In genomic region chr6:4488349-4488748, GRCm38 (mm10) we compare ENCODE assay signal across 9 mouse cellular contexts. TPM values are rescaled to one million over a fixed set of nuclear protein-coding genes. Genes with fewer than 3 reads are reported as not detected.
DNase-seq lines count a peak whose midpoint lies in the region; ATAC-seq lines count a peak whose summit lies in the region.
"Had no signal": no experiment of that assay in that cellular context is flagged by ENCODE, and none has a peak within 500 bp of the region (broad histone marks: within the 10 kb centered on the region; RNA-seq: fewer than 3 reads in every experiment).

No protein-coding gene starts in this region.

- 6% methylated on average over 1 of the region's 1 CpGs for WGBS in hindbrain, embryonic 10.5 days
- 13% methylated on average over 1 of the region's 1 CpGs for WGBS in hindbrain, embryonic 14.5 days

- peaks cover 32% of the 10 kb centered on the region for H3K4me1 ChIP-seq in hindbrain, embryonic 10.5 days (replicated peaks)
- 0 out of 2 replicates have a peak, but pooled peaks cover 10% of the 10 kb centered on the region for H3K4me1 ChIP-seq in hindbrain, embryonic 14.5 days (replicated peaks; ENCODE audit: control insufficient read depth, insufficient read depth, low read length)

- no peaks in the 10 kb centered on the region for H3K27me3 ChIP-seq in hindbrain, embryonic 10.5 days (ENCODE audit: insufficient read depth, poor library complexity, severe bottlenecking)
- no peaks in the 10 kb centered on the region for H3K27me3 ChIP-seq in hindbrain, embryonic 14.5 days (ENCODE audit: control insufficient read depth, insufficient read depth, low read length)

- H3K27ac ChIP-seq in hindbrain, embryonic 10.5 days, result peak overlapping the region; percentile 77
- H3K27ac ChIP-seq in hindbrain, embryonic 14.5 days, result no peak overlapping the region

- no peak overlapping the region for H3K4me2 ChIP-seq in hindbrain, embryonic 14.5 days (replicated peaks)

- no peak for DNase-seq in hindbrain, embryonic 10.5 days (ENCODE audit: low spot score)
- no peak for DNase-seq in hindbrain, embryonic 14.5 days (ENCODE audit: low spot score)
- DNase-seq in heart, adult 18-20 months, result peak; percentile 76 to 84
- peak; percentile 23 to 29 for DNase-seq in kidney, adult 8-10 months
- DNase-seq in lung, postnatal 25 days (ENCODE audit: low spot score), result peak; percentile 61
- no peak for DNase-seq in thymus, adult 18-20 months
- DNase-seq in layer of hippocampus, adult 9-10 months (ENCODE audit: low spot score), result no peak

- no peak overlapping the region for H3K4me3 ChIP-seq in hindbrain, embryonic 10.5 days
- H3K4me3 ChIP-seq in hindbrain, embryonic 14.5 days (replicated peaks; ENCODE audit: low read length), result no peak overlapping the region
- H3K4me3 ChIP-seq: erythroblast, embryonic 14.5 days had no signal

- no peak for ATAC-seq in hindbrain, embryonic 14.5 days (ENCODE audit: low FRiP score)
- ATAC-seq in granulocyte monocyte progenitor cell, adult 5-6 weeks (replicated peaks; ENCODE audit: poor library complexity, severe bottlenecking), result no peak

- H3K9me3 ChIP-seq in hindbrain, embryonic 10.5 days, result no peaks in the 10 kb centered on the region
- no peaks in the 10 kb centered on the region for H3K9me3 ChIP-seq in hindbrain, embryonic 14.5 days (ENCODE audit: control insufficient read depth, low read length)

- H3K36me3 ChIP-seq in hindbrain, embryonic 10.5 days, result no peaks in the 10 kb centered on the region
- H3K36me3 ChIP-seq in hindbrain, embryonic 14.5 days (replicated peaks; ENCODE audit: control insufficient read depth, insufficient read depth), result no peaks in the 10 kb centered on the region

- no peak overlapping the region for H3K9ac ChIP-seq in hindbrain, embryonic 14.5 days

RNA-seq across cellular contexts. Expression of gene Col1a2, which starts 16.3 kb away (rescaled TPM):
- 99.8 and 130 TPM in 2 replicates for polyA plus RNA-seq in hindbrain, embryonic 10.5 days (2016; fragmentation: Nextera tagmentation; extraction: Ambion mirVana)
- 163 and 199 TPM in 2 replicates for polyA plus RNA-seq in hindbrain, embryonic 14.5 days (2014; fragmentation: Nextera tagmentation; extraction: Ambion mirVana)
- total RNA-seq in heart, adult 18-20 months (2021), result 10 to 100 TPM; 54.7 to 63.2 TPM
- not detected in 2 replicates for total RNA-seq in granulocyte monocyte progenitor cell, adult 5-6 weeks (2014; fragmentation: Nextera tagmentation)
- total RNA-seq in granulocyte monocyte progenitor cell, adult 5-6 weeks (2017), result 0.13 TPM in 1 of 2 replicates, not detected in the other

Comparison
In these comparisons a context has a peak if more than half of its experiments do, and no peak if none do; other contexts are left out.
1. DNase-seq: peak in heart, adult 18-20 months (2 of 2), kidney, adult 8-10 months (2 of 2) and lung, postnatal 25 days (single experiment); none in hindbrain, embryonic 10.5 days (single experiment), hindbrain, embryonic 14.5 days (single experiment), thymus, adult 18-20 months (0 of 2) and layer of hippocampus, adult 9-10 months (single experiment).
2. RNA of gene Col1a2, which starts 16.3 kb away (total RNA-seq): 54.7 to 63.2 TPM in heart, adult 18-20 months; 0.13 TPM in granulocyte monocyte progenitor cell, adult 5-6 weeks; every median in the first group is over 10 times any median in the second.